Mouse (Mus musculus): ENCODE data around the gene Slc26a11. TPM values are rescaled to one million over a fixed set of nuclear protein-coding genes. Genes with fewer than 3 reads are reported as not detected.
"Not testable (repeated sequence)": the region's sequence is repeated elsewhere in the genome, so short reads cannot be mapped to it uniquely, and the experiment has no call there.

The Slc26a11 gene
- polyA plus RNA-seq, 1 experiment from 2014 or later, result 7.2 TPM

DNA sequence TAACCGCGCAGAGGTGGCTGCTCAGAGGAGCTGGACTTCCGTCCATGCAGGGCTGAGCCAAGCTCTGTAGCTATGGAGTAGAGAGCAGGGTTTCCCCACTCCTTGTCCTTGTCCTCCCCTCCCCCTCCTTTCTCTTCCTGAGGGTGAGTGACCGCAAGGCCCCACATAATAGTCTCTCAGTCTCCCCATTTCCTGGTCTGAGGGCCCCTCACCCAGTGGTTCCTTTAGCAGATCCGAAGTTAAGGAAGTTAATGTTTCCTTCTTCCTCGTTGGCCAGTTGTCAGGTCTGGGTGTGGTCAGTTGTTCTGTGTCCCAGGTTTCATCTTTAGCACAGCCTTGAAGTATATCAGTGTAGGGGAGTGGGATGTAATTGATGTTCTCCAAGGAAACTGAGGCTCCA lies 20.1 kb downstream of the Slc26a11 start:
- H3K9me3 ChIP-seq, result no peaks in the 10 kb centered on the region
- no peaks in the 10 kb centered on the region for H3K27me3 ChIP-seq (replicated peaks)
- H3K4me1 ChIP-seq (replicated peaks), result 0 out of 2 replicates have a peak, but pooled peaks cover 3% of the 10 kb centered on the region
- H3K9ac ChIP-seq, result no peak overlapping the region
- no peak overlapping the region for H3K27ac ChIP-seq
- no peak overlapping the region for H3K4me2 ChIP-seq (replicated peaks)
- WGBS, result 68% methylated on average over 6 of the region's 6 CpGs
- H3K36me3 ChIP-seq, result peaks cover 16% of the 10 kb centered on the region; the same call in 1 of the 2 replicates
- peak; percentile 53 for ATAC-seq
- no peak overlapping the region for H3K4me3 ChIP-seq (replicated peaks)

DNA sequence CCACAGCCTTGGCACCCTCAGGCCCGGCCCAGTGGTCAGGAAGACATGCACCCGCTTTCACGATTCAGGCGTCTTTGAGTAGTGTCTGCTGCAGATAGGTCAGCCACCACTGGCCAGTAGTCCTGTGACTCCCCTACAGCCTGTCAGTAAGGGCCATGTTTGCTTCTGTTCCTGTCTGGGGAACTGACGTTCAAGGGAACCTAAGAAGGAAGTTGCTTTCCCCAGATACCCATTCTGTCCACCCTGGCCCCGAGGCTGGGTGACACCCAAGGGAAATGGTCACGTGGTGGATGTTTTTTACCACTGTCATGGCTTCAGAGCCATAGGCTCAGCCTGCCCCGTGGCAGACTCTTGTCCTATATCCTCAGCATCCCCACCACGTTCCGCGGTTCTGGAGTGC lies 22.0 kb downstream of the Slc26a11 start:
- H3K4me2 ChIP-seq (replicated peaks), result no peak overlapping the region
- H3K9ac ChIP-seq, result no peak overlapping the region
- WGBS, result 92% methylated on average over 11 of the region's 11 CpGs
- no peaks in the 10 kb centered on the region for H3K9me3 ChIP-seq
- no peak overlapping the region for H3K4me3 ChIP-seq (replicated peaks)
- peaks cover 16% of the 10 kb centered on the region; the same call in 1 of the 2 replicates for H3K36me3 ChIP-seq
- no peak for ATAC-seq
- 0 out of 2 replicates have a peak, but pooled peaks cover 3% of the 10 kb centered on the region for H3K4me1 ChIP-seq (replicated peaks)
- no peak overlapping the region for H3K27ac ChIP-seq
- H3K27me3 ChIP-seq (replicated peaks), result no peaks in the 10 kb centered on the region

GRCm38 (mm10) chr11:119378551-119378950 lies 23.2 kb downstream of the Slc26a11 start:
- Histone ChIP-seq H3K9me3 (no peaks in the 10 kb centered on the region), H3K27me3 (replicated peaks) (no peaks in the 10 kb centered on the region), H3K9ac (no peak overlapping the region), H3K4me2 (replicated peaks) (no peak overlapping the region), H3K36me3 (peaks cover 16% of the 10 kb centered on the region; the same call in 1 of the 2 replicates), H3K4me3 (replicated peaks) (no peak overlapping the region), H3K27ac (no peak overlapping the region), H3K4me1 (replicated peaks) (0 out of 2 replicates have a peak, but pooled peaks cover 3% of the 10 kb centered on the region)
- ATAC-seq, result no peak
- WGBS, result 88% methylated on average over 1 of the region's 1 CpGs

DNA sequence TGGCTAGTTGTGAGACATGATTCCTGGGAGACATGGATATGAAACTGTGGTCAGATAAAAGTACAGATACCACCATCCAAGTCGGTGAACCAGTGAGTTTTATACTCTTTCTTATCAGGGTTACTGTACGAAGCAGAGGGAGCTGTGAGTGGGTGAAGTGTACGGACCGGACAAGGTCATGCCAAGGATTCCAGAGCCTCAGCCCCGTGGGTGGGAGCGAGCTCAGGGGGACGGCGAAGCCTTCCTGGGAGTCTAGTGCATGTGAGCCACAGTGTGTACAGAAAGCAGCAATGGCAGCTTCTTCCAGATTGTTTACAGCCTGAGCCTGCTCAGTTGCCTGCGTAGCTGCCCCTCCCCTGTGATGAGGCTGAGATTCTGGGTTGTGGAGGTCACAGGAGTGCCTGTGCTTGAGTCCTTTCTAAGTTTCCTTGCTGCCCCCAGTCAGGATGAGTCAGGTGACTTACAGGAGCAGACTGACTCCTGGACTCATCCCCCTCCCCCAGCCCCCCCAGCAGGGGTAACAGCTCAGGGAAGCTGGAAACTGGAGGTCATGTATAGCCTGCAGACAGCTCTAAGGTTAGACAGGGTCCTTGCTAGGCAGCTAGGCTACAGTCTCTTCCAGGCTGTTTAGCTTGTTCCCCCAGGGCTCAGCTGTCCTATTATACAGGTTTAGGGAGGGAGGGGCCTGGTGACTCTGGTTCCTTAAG lies 26.4 kb downstream of the Slc26a11 start:
- no peaks in the 10 kb centered on the region for H3K4me1 ChIP-seq (replicated peaks)
- ATAC-seq, result no peak
- WGBS, result 59% methylated on average over 9 of the region's 9 CpGs
- no peak overlapping the region for H3K4me3 ChIP-seq (replicated peaks)
- H3K36me3 ChIP-seq, result peaks cover 16% of the 10 kb centered on the region; the same call in 1 of the 2 replicates
- H3K27ac ChIP-seq, result no peak overlapping the region
- H3K9ac ChIP-seq, result no peak overlapping the region
- H3K4me2 ChIP-seq (replicated peaks), result no peak overlapping the region
- no peaks in the 10 kb centered on the region for H3K27me3 ChIP-seq (replicated peaks)
- no peaks in the 10 kb centered on the region for H3K9me3 ChIP-seq

DNA sequence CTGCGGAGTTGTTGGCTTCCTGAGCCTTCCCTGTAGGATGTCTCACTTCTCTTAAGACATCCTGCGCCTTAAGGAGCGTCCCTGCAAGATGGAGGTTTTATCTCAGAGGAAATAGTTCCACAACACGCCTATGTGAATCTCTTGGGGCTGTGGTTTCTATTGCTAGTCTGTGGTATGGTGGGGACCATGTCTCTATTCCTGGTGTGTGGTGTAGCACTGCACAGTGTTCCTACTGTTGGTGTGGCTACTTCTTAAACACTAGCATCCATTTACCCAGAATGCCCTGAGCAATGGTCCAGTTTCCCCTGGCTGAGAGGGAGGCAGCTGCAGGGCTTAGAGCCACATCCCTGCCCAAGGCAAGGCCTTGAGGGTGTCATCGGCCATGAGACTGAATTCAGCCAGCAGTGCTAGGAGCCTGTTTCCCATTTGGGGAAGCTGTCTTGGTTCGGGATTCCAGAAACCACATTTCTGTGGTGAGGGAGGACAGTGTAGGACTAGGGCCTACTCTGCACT lies 27.0 kb downstream of the Slc26a11 start:
- ATAC-seq, result no peak
- Histone ChIP-seq H3K4me1 (replicated peaks) (no peaks in the 10 kb centered on the region), H3K27ac (no peak overlapping the region), H3K27me3 (replicated peaks) (no peaks in the 10 kb centered on the region), H3K36me3 (peaks cover 15% of the 10 kb centered on the region; the same call in 1 of the 2 replicates), H3K9ac (no peak overlapping the region), H3K4me2 (replicated peaks) (no peak overlapping the region), H3K9me3 (no peaks in the 10 kb centered on the region), H3K4me3 (replicated peaks) (no peak overlapping the region)
- 81% methylated on average over 6 of the region's 6 CpGs for WGBS

- H3K27me3 ChIP-seq (replicated peaks), result no peaks in the 10 kb centered on the region
- no peak for ATAC-seq
- 82% methylated on average over 4 of the region's 4 CpGs for WGBS
- no peak overlapping the region for H3K9ac ChIP-seq
- H3K9me3 ChIP-seq, result no peaks in the 10 kb centered on the region
- no peak overlapping the region for H3K27ac ChIP-seq
- 0 out of 2 replicates have a peak, but pooled peaks cover 5% of the 10 kb centered on the region for H3K36me3 ChIP-seq
- H3K4me1 ChIP-seq (replicated peaks), result peaks cover 8% of the 10 kb centered on the region; the same call in 1 of the 2 replicates
- no peak overlapping the region for H3K4me2 ChIP-seq (replicated peaks)
- no peak overlapping the region for H3K4me3 ChIP-seq (replicated peaks)
Observed at GRCm38 (mm10) chr11:119384904-119385303, 29.5 kb downstream of the Slc26a11 start.

- Histone ChIP-seq H3K4me2 (replicated peaks) (no peak overlapping the region), H3K9ac (no peak overlapping the region), H3K27me3 (replicated peaks) (no peaks in the 10 kb centered on the region), H3K4me1 (replicated peaks) (peaks cover 13% of the 10 kb centered on the region), H3K36me3 (no peaks in the 10 kb centered on the region), H3K27ac (no peak overlapping the region), H3K9me3 (no peaks in the 10 kb centered on the region), H3K4me3 (replicated peaks) (no peak overlapping the region)
- no peak for ATAC-seq
- WGBS, result 93% methylated on average over 5 of the region's 5 CpGs
Observed at GRCm38 (mm10) chr11:119386306-119386705, 30.9 kb downstream of the Slc26a11 start.

GRCm38 (mm10) chr11:119387273-119387672 lies 31.9 kb downstream of the Slc26a11 start:
- not testable (repeated sequence) for H3K9me3 ChIP-seq

GRCm38 (mm10) chr11:119389851-119390270 lies 34.5 kb downstream of the Slc26a11 start:
- peaks cover 26% of the 10 kb centered on the region for H3K4me1 ChIP-seq (replicated peaks)
- under 1% methylated on average over 35 of the region's 35 CpGs for WGBS

More at GRCm38 (mm10) chr11:119387273-119387672, 31.9 kb downstream of the Slc26a11 start:
- H3K36me3 ChIP-seq; H3K4me2 ChIP-seq (replicated peaks); ATAC-seq; H3K4me3 ChIP-seq (replicated peaks); H3K9ac ChIP-seq; H3K27me3 ChIP-seq (replicated peaks); H3K27ac ChIP-seq: not testable (repeated sequence)
- peaks cover 21% of the 10 kb centered on the region for H3K4me1 ChIP-seq (replicated peaks)
- WGBS, result 13% methylated on average over 3 of the region's 3 CpGs

DNA sequence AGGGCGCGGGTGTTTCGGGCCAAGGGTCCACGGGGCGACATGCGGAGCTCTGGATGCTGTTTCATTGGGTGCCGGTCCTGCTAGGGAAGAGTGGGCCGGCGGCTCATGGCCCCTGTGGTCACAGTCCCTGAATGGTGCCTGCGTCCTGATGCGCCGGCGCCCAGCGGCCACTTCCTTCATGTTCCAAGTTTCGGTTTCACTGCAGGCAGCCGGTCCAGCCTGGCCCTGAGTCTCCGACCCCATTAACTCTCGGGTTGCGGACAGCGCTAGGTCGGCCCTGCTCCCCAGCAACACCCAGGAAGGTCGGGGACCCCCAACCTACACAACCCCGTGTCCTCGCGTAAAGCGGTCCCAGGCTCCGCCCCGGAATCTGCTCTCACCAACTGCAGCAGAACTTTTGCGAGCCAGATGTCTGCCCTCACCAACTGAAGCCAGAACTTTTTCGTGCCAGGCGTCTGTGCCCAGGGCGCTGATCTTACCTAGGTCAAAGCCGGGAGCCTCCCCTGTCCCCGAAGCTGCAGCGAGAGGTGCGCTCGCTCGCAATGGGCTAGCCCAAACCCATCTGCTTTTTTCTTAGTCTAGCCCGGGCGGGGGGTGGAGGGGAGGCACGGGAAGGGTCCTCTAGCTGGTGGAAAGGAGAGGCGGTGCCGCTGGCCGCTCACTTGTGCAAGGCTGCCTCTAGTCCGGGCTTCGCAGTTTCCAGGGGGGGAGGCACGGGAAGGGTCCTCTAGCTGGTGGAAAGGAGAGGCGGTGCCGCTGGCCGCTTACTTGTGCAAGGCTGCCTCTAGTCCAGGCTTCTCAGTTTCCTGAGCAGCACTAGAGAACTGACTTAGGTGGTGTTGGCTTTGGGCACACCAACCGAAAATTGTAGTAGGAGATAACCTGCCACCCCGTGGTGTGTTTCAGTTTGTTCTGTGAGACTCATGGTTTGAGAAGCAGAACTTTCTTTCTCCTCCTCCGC lies 35.2 kb downstream of the Slc26a11 start:
- Histone ChIP-seq H3K9me3 (no peaks in the 10 kb centered on the region), H3K27me3 (replicated peaks) (0 out of 2 replicates have a peak, but pooled peaks cover 4% of the 10 kb centered on the region), H3K36me3 (no peaks in the 10 kb centered on the region), H3K4me2 (replicated peaks) (peak overlapping the region; percentile 98), H3K27ac (peak overlapping the region; percentile 85), H3K9ac (peak overlapping the region; percentile 80), H3K4me1 (replicated peaks) (peaks cover 33% of the 10 kb centered on the region), H3K4me3 (replicated peaks) (peak overlapping the region; percentile 78)
- ATAC-seq, result peak; percentile 44
- WGBS, result 2% methylated on average over 52 of the region's 53 CpGs

More at GRCm38 (mm10) chr11:119389851-119390270, 34.5 kb downstream of the Slc26a11 start:
- Histone ChIP-seq H3K4me3 (replicated peaks) (peak overlapping the region; percentile 78), H3K9me3 (no peaks in the 10 kb centered on the region), H3K27ac (peak overlapping the region; percentile 85), H3K36me3 (no peaks in the 10 kb centered on the region), H3K9ac (peak overlapping the region; percentile 80), H3K4me2 (replicated peaks) (peak overlapping the region; percentile 98), H3K27me3 (replicated peaks) (0 out of 2 replicates have a peak, but pooled peaks cover 4% of the 10 kb centered on the region)
- ATAC-seq, result peak; percentile 60

GRCm38 (mm10) chr11:119391386-119392000 lies 36.1 kb downstream of the Slc26a11 start:
- peak overlapping the region; percentile 98 for H3K4me2 ChIP-seq (replicated peaks)
- 0 out of 2 replicates have a peak, but pooled peaks cover 4% of the 10 kb centered on the region for H3K27me3 ChIP-seq (replicated peaks)
- 35% methylated on average over 7 of the region's 7 CpGs for WGBS
- no peak for ATAC-seq
- no peaks in the 10 kb centered on the region for H3K9me3 ChIP-seq
- H3K4me3 ChIP-seq (replicated peaks), result peak overlapping the region; percentile 15
- H3K4me1 ChIP-seq (replicated peaks), result peaks cover 33% of the 10 kb centered on the region
- peak overlapping the region; percentile 7; the same call in 1 of the 2 replicates for H3K27ac ChIP-seq
- H3K36me3 ChIP-seq, result no peaks in the 10 kb centered on the region
- no peak overlapping the region; the same call in 1 of the 2 replicates for H3K9ac ChIP-seq

Data from intestine, embryonic 15.5 days (tissue).